ENCODE assay signal across 8 mouse cellular contexts in genomic region chr11:96133239-96133865, GRCm38 (mm10). TPM values are rescaled to one million over a fixed set of nuclear protein-coding genes. Genes with fewer than 3 reads are reported as not detected.
DNase-seq lines count a peak whose midpoint lies in the region; ATAC-seq and TF ChIP-seq lines count a peak whose summit lies in the region.

Ttll6 (plus strand) TSS chr11:96133786.

- peak; percentile 56 to 69 for DNase-seq in adrenal gland, adult 18-20 months (ENCODE audit: low spot score in 2 of 2)
- peak; percentile 68 for DNase-seq in embryo, embryonic 9.5 days (ENCODE audit: extremely low spot score)
- DNase-seq in heart, postnatal 4 days, result peak; percentile 70
- peak in 1 of 2 experiments; percentile 63 for DNase-seq in layer of hippocampus, adult 2 months (ENCODE audit: low spot score in 2 of 2)
- DNase-seq in retina, embryonic 14.5 days (ENCODE audit: low spot score), result peak; percentile 84
- peak; percentile 42 for DNase-seq in yolk sac, embryonic 10.5 days (ENCODE audit: low spot score)

- 23% methylated on average over 16 of the region's 16 CpGs for WGBS in lung, embryonic 16.5 days

- peak within 1 kb of the TSS; percentile 37; the same call in 1 of the 2 replicates for H3K4me3 ChIP-seq in E14TG2a.4 (replicated peaks; ENCODE audit: low read length)
- no peak within 1 kb of the TSS for H3K4me3 ChIP-seq in layer of hippocampus, adult 2 months
- H3K4me3 ChIP-seq in lung, embryonic 16.5 days (ENCODE audit: low read length), result no peak within 1 kb of the TSS

- H3K27me3 ChIP-seq in E14TG2a.4 (ENCODE audit: insufficient read depth, low read length), result peaks cover 7% of the 10 kb centered on the region; the same call in 1 of the 2 replicates
- H3K27me3 ChIP-seq in lung, embryonic 16.5 days (ENCODE audit: control insufficient read depth, insufficient read depth, low read depth, low read length), result peaks cover 8% of the 10 kb centered on the region

- no peak for ATAC-seq in lung, embryonic 16.5 days (ENCODE audit: low read depth)

- H3K4me2 ChIP-seq in lung, embryonic 16.5 days (ENCODE audit: low read depth, low read length), result peak within 1 kb of the TSS; percentile 25; the same call in 1 of the 2 replicates

- H3K36me3 ChIP-seq in E14TG2a.4 (ENCODE audit: insufficient read depth, low read length), result no peaks in the 10 kb centered on the region
- no peaks in the 10 kb centered on the region for H3K36me3 ChIP-seq in lung, embryonic 16.5 days (ENCODE audit: control insufficient read depth, insufficient read depth, low read length)

- no peak within 1 kb of the TSS for H3K9ac ChIP-seq in lung, embryonic 16.5 days (ENCODE audit: low read length)

- H3K9me3 ChIP-seq in E14TG2a.4 (ENCODE audit: low read length), result no peaks in the 10 kb centered on the region
- no peaks in the 10 kb centered on the region for H3K9me3 ChIP-seq in lung, embryonic 16.5 days (ENCODE audit: control insufficient read depth, low read length)

- H3K27ac ChIP-seq in layer of hippocampus, adult 2 months, result no peak within 1 kb of the TSS
- no peak within 1 kb of the TSS for H3K27ac ChIP-seq in lung, embryonic 16.5 days (ENCODE audit: low read length)

- peak; percentile 90 for TF ChIP-seq CTCF in E14TG2a.4 (conservative IDR thresholded peaks at IDR 0.05; ENCODE audit: low read length)
- peak; percentile 87 for TF ChIP-seq CTCF in layer of hippocampus, adult 2 months (conservative IDR thresholded peaks at IDR 0.05)

- H3K4me1 ChIP-seq in E14TG2a.4 (replicated peaks; ENCODE audit: low read depth, low read length), result peaks cover 71% of the 10 kb centered on the region
- H3K4me1 ChIP-seq in lung, embryonic 16.5 days (replicated peaks; ENCODE audit: control insufficient read depth, insufficient read depth, low read length), result no peaks in the 10 kb centered on the region; the same call in 1 of the 2 replicates

RNA-seq across cellular contexts. Expression of gene Ttll6, which starts in this region (rescaled TPM):
- not detected for total RNA-seq in adrenal gland, adult 18-20 months (2021)
- total RNA-seq in heart, postnatal 4 days (2021), result not detected
- under 1 TPM; 0.22 to 0.46 TPM for total RNA-seq in layer of hippocampus, adult 2 months (2021)
- 2.2 and 2.8 TPM in 2 replicates for polyA plus RNA-seq in lung, embryonic 16.5 days (2015; fragmentation: Nextera tagmentation; extraction: Ambion mirVana)

Comparison
In these comparisons a context has a peak if more than half of its experiments do, and no peak if none do; other contexts are left out.
1. Peak in DNase-seq in adrenal gland, adult 18-20 months; RNA of the gene not detected or under 1 TPM.
2. Peak in DNase-seq in heart, postnatal 4 days; RNA of the gene not detected or under 1 TPM.